Mouse (Mus musculus) lung, postnatal 0 days (tissue): ENCODE measurements around the gene Ncapg. TPM values are rescaled to one million over a fixed set of nuclear protein-coding genes. Genes with fewer than 3 reads are reported as not detected.

Experiments used
- ATAC-seq: fragments of 200-750 bp; cut with Nextera tagmentation; 2 replicates; pipeline ENCODE4 v1.8.0; 2017; ENCODE audit warnings: moderate library complexity
- DNase-seq: peaks from one replicate; pipeline ENCODE4 v3.0.0-alpha.2; 2016; ENCODE audit warnings: low spot score
- H3K27ac ChIP-seq: fragments of 300-500 bp; sonication (generic); 2 replicates; pipeline ENCODE4 v1.5.1; 2014; ENCODE audit warnings: antibody characterized with exemption, mild to moderate bottlenecking, low read length, mixed read lengths
- H3K27me3 ChIP-seq: fragments of 300-500 bp; sonication (generic); replicated peaks from 2 replicates; pipeline ENCODE4 v1.6.1; 2014; ENCODE audit warnings: low read length, mixed read lengths; ENCODE audit not compliant: insufficient read depth
- H3K36me3 ChIP-seq: fragments of 300-500 bp; sonication (generic); 2 replicates; pipeline ENCODE4 v1.6.1; 2014; ENCODE audit warnings: low read length, mixed read lengths; ENCODE audit not compliant: insufficient read depth
- H3K4me1 ChIP-seq: fragments of 300-500 bp; sonication (generic); 2 replicates; pipeline ENCODE4 v1.6.1; 2014; ENCODE audit warnings: antibody characterized with exemption, low read depth, low read length, mixed read lengths; ENCODE audit not compliant: insufficient read depth
- H3K4me2 ChIP-seq: fragments of 300-500 bp; sonication (generic); replicated peaks from 2 replicates; pipeline ENCODE4 v1.6.1; 2014; ENCODE audit warnings: low read depth, mild to moderate bottlenecking, low read length, moderate library complexity, mixed read lengths
- H3K4me3 ChIP-seq: fragments of 300-500 bp; sonication (generic); 2 replicates; pipeline ENCODE4 v1.5.1; 2014; ENCODE audit warnings: low read depth, low read length
- H3K9ac ChIP-seq: fragments of 300-500 bp; sonication (generic); replicated peaks from 2 replicates; pipeline ENCODE4 v1.6.1; 2014; ENCODE audit warnings: low read depth, mild to moderate bottlenecking
- H3K9me3 ChIP-seq: fragments of 300-500 bp; sonication (generic); 2 replicates; pipeline ENCODE4 v1.6.1; 2016; ENCODE audit warnings: low read length, mixed read lengths
- CTCF ChIP-seq: IDR thresholded peaks from 2 replicates; pipeline ENCODE4 v1.5.1; 2016; ENCODE audit warnings: antibody characterized with exemption, mild to moderate bottlenecking
- EP300 ChIP-seq: IDR thresholded peaks from 2 replicates; pipeline ENCODE4 v1.6.1; 2016; ENCODE audit warnings: antibody characterized with exemption, mild to moderate bottlenecking, control low read depth
- WGBS: fragments of 180-500 bp; shearing (Covaris S2); extraction: QIAGEN DNeasy Blood & Tissue Kit; methylation state at CpG from one replicate; pipeline ENCODE4 v1.1.7; 2014; 5-methylcytosine and 5-hydroxymethylcytosine counted together
- polyA plus RNA-seq: library from polyadenylated mRNA; unstranded; fragments of >200 nt; fragmentation: Nextera tagmentation; extraction: Ambion mirVana; gene quantifications from 2 replicates; pipeline ENCODE4 v1.2.1, GENCODE M21; 2015

Ncapg gene
- polyA plus RNA-seq, 1 experiment from 2014 or later: 2.6 TPM

GRCm38 (mm10) chr5:45670280-45670670 lies 556 bp downstream of the Ncapg start:
- H3K27ac ChIP-seq: no peak overlapping the region
- peak overlapping the region; percentile 70 for H3K4me3 ChIP-seq
- H3K4me1 ChIP-seq: peaks cover 4% of the 10 kb centered on the region; the same call in 1 of the 2 replicates
- peak overlapping the region; percentile 24; the same call in 1 of the 2 replicates for H3K9ac ChIP-seq
- H3K27me3 ChIP-seq: no peaks in the 10 kb centered on the region
- no peak for TF ChIP-seq CTCF
- TF ChIP-seq EP300: no peak
- 1% methylated on average over 13 of the region's 13 CpGs for WGBS
- peak overlapping the region; percentile 97 for H3K4me2 ChIP-seq
- no peaks in the 10 kb centered on the region for H3K36me3 ChIP-seq
- no peak for DNase-seq
- ATAC-seq: no peak
- no peaks in the 10 kb centered on the region for H3K9me3 ChIP-seq

GRCm38 (mm10) chr5:45670894-45671494 lies 1.3 kb downstream of the Ncapg start:
- DNase-seq (no peak), ATAC-seq (no peak)
- 36% methylated on average over 5 of the region's 5 CpGs for WGBS
- Histone ChIP-seq H3K36me3 (no peaks in the 10 kb centered on the region), H3K4me3 (no peak overlapping the region), H3K9ac (no peak overlapping the region), H3K27me3 (no peaks in the 10 kb centered on the region), H3K9me3 (no peaks in the 10 kb centered on the region), H3K4me1 (peaks cover 4% of the 10 kb centered on the region; the same call in 1 of the 2 replicates), H3K4me2 (no peak overlapping the region), H3K27ac (no peak overlapping the region)
- TF ChIP-seq EP300 (no peak), CTCF (no peak)

DNA sequence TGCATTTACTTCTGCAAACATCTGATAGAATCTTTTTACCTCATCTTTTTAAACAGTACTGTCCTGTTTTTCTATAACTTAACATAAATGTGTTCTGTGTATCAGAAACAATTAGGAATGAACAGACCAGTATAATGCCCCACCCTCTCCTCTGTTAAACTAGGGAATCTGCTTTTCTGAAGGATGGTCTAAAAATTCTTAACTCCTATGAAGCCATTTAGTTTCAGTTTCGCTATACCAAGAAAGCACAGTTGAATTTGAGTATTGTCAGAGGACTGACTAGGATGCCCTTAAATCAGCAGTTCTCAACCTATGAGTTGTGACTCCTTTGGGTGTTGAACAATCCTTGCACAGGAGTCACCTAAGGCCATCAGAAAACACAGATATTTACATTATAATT lies 5.3 kb downstream of the Ncapg start:
- WGBS: 93% methylated on average over 1 of the region's 1 CpGs
- Histone ChIP-seq H3K9me3 (no peaks in the 10 kb centered on the region), H3K4me1 (no peaks in the 10 kb centered on the region), H3K27me3 (no peaks in the 10 kb centered on the region), H3K4me2 (no peak overlapping the region), H3K36me3 (no peaks in the 10 kb centered on the region), H3K27ac (no peak overlapping the region), H3K9ac (no peak overlapping the region), H3K4me3 (no peak overlapping the region)
- no peak for DNase-seq
- TF ChIP-seq CTCF: no peak
- TF ChIP-seq EP300: no peak
- ATAC-seq: no peak

DNA sequence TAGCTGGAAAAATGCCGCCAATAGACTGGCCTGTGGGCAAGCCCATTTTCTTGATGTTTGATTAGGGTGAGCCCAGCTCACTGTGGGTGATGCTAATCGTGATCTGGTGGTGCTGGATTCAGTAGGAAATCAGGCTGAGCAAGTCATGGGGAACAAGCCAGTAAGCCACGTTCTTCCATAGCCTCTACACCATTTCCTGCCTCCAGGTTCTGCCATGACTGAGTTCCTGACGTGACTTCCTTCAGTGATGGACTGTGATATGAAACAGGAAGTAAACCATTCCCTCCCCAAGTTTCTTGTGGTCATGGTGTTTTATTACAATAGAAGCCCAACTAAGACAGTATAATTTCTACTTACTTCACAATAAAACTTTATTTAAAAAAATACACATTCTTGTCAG lies 7.9 kb downstream of the Ncapg start:
- DNase-seq: no peak
- WGBS: 72% methylated on average over 4 of the region's 4 CpGs
- H3K36me3 ChIP-seq: no peaks in the 10 kb centered on the region

GRCm38 (mm10) chr5:45679955-45680354 lies 10.2 kb downstream of the Ncapg start:
- H3K9ac ChIP-seq: no peak overlapping the region
- no peaks in the 10 kb centered on the region for H3K36me3 ChIP-seq
- H3K4me2 ChIP-seq: no peak overlapping the region
- H3K4me3 ChIP-seq: no peak overlapping the region
- no peaks in the 10 kb centered on the region for H3K4me1 ChIP-seq
- H3K27me3 ChIP-seq: no peaks in the 10 kb centered on the region
- DNase-seq: no peak
- TF ChIP-seq EP300 (no peak), CTCF (no peak)
- no peak for ATAC-seq
- H3K27ac ChIP-seq: no peak overlapping the region
- H3K9me3 ChIP-seq: no peaks in the 10 kb centered on the region

More for the DNA sequence above, 7.9 kb downstream of the Ncapg start:
- Histone ChIP-seq H3K27ac (no peak overlapping the region), H3K27me3 (no peaks in the 10 kb centered on the region), H3K9me3 (no peaks in the 10 kb centered on the region), H3K4me3 (no peak overlapping the region), H3K4me2 (no peak overlapping the region), H3K9ac (no peak overlapping the region), H3K4me1 (no peaks in the 10 kb centered on the region)
- TF ChIP-seq EP300 (no peak), CTCF (no peak)
- ATAC-seq: no peak

DNA sequence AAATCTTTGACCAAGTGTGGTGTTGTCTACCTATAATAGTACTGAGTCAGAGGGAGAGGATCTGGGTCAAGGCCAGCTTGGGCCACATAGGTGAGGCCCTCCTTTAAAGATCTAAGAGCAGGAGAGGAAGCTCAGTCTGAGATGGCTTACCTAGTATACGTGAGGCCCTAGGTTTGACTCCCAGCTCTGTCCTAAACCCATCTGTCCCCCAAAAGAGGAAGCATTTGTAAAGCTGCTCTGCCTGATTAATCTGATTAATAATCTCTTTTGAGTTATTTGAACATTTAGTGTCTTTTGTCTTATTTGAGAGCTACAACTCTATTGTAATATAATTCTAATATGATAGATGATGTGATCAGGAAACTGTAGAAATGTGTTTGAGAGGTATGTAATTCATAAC lies 13.7 kb downstream of the Ncapg start:
- Histone ChIP-seq H3K4me2 (no peak overlapping the region), H3K9ac (no peak overlapping the region), H3K27me3 (no peaks in the 10 kb centered on the region), H3K4me3 (no peak overlapping the region), H3K4me1 (no peaks in the 10 kb centered on the region), H3K27ac (no peak overlapping the region), H3K9me3 (no peaks in the 10 kb centered on the region), H3K36me3 (no peaks in the 10 kb centered on the region)
- no peak for TF ChIP-seq CTCF
- TF ChIP-seq EP300: no peak
- no peak for ATAC-seq
- 83% methylated on average over 1 of the region's 1 CpGs for WGBS
- DNase-seq: no peak

DNA sequence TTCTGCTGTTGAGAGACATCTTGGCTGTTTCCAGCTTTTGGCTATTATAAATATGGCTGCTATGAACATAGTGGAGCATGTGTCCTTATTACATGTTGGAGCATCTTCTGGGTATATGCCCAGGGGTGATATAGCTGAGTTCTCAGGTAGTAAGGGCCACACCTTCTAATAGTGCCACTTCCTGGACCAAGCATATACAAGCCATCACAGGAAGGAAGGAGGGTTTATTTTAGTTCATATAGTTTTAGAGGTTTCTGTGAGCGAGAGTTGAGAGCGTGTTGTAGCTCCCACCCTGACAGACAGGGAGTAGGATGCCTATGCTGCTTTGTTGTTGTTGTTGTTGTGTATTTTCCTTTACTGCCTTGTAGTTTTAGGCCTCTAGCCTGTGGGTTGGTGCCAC lies 15.5 kb downstream of the Ncapg start:
- 89% methylated on average over 2 of the region's 2 CpGs for WGBS
- no peaks in the 10 kb centered on the region for H3K27me3 ChIP-seq
- H3K9ac ChIP-seq: no peak overlapping the region
- no peak for DNase-seq
- H3K36me3 ChIP-seq: no peaks in the 10 kb centered on the region
- no peaks in the 10 kb centered on the region for H3K9me3 ChIP-seq
- no peak overlapping the region for H3K27ac ChIP-seq
- TF ChIP-seq EP300 (no peak), CTCF (no peak)
- no peak overlapping the region for H3K4me3 ChIP-seq
- no peaks in the 10 kb centered on the region for H3K4me1 ChIP-seq
- H3K4me2 ChIP-seq: no peak overlapping the region
- ATAC-seq: no peak
